Mouse (Mus musculus): ENCODE results near the gene Rai14. TPM values are rescaled to one million over a fixed set of nuclear protein-coding genes. Genes with fewer than 3 reads are reported as not detected.
"Not testable (repeated sequence)": the region's sequence is repeated elsewhere in the genome, so short reads cannot be mapped to it uniquely, and the experiment has no call there.

The Rai14 gene
- polyA plus RNA-seq, 2 experiments from 2014 or later, result 0.47 to 1.2 TPM

- peak; percentile 66 for ATAC-seq
Measured at GRCm38 (mm10) chr15:10599413-10599812, 115.0 kb downstream of the Rai14 start.

GRCm38 (mm10) chr15:10598259-10599225 is 115.9 kb downstream of the Rai14 start:
- ATAC-seq, result no peak

DNA sequence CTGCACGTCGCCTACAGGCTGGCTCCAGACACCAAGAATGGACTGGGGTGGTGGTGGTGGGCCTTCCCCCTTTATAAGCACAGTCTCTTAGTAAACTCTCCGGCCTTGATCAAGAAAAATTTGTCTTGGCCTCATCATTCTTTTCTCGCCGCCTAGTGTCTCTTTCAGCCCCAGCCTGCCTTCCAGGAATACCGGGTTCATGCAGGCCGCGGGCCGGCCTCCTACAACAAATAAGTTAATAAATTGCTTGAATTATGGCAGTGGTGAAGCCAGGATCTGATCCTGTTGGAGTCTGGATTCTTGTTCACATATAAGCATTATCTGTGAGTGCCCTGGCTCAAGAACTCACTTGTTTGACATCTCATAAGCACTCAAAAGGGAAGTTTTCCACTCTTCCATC is 117.6 kb downstream of the Rai14 start:
- no peak for ATAC-seq

GRCm38 (mm10) chr15:10595408-10595807 is 119.0 kb downstream of the Rai14 start:
- ATAC-seq, result no peak

DNA sequence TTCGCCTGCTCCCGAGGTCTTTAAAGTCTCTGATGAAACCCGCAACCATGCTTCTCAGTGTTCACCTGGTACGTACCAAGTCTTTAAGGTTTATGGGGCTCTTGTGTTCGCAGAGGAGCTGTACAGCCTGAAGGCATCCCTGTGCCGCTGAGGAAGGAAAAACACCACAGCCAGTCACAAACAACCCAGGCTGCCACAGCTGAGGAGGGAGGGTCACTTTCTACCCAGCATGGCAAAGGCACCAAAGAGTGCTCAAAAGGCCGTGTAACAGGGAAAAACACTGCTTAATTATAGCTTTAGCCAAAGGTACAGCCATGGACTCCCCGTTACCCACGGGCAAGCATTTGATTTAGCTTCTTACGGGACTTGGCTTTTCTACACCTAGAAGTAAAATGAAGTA is 119.5 kb downstream of the Rai14 start:
- ATAC-seq, result no peak

- ATAC-seq, result no peak
Measured at GRCm38 (mm10) chr15:10593094-10593493, 121.3 kb downstream of the Rai14 start.

GRCm38 (mm10) chr15:10586565-10586964 is 127.9 kb downstream of the Rai14 start:
- no peak for ATAC-seq

DNA sequence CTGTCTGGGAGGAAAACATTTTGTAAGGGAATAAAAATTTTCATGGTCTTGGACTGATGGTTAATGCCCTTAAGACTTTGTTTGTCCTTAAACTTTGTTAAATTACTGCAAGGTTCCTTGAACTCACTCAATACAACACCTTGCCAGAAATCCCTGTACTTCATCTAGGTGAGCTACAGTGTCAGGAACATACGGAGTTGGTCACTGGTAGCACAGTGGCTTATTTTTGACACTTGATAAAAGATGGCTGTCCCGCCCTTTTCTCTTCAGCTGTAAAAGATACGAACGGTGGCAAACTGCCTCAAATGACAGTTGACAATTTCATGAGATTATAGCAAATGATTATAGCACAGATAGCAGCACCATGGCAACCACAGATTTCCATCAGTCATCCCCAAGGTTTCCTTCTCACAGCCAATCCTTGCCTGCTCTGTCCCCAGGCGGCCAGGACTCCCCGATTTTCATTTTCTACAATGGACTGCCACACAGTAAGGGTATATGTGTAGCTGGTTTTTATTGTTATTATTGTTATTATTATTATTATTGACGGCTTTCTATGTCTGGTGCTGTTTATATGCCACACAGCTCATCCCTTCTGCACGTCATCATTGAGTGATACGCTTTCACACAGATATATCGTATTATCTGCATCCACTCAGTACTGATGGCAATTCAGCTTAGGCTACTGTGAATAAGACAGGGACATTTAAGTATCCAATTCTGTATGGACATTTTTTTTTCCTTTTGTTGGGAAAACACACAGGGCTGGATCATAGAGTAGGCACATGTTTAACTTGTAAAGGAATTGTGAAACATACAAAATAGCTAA is 129.9 kb downstream of the Rai14 start:
- no peak for ATAC-seq

DNA sequence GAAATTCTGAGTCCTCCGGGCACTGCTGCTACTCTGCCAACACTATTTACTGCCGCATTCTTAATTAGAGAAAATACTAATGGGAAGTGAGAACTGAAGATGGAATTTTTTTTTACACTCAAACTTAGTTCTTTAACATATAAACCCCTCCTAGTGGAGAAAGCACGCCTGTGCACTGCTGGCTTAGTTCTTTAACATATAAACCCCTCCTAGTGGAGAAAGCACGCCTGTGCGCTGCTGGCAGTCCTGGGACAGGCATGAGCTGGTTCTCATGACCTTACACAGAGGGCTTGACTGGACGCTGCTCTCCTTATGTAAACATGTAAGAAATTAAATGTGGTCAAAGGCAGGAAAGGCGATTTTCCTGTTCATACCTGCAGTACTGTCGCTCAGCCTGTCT is 131.0 kb downstream of the Rai14 start:
- ATAC-seq, result peak; percentile 75

- no peak for ATAC-seq
Measured at GRCm38 (mm10) chr15:10579159-10579558, 135.3 kb downstream of the Rai14 start.

GRCm38 (mm10) chr15:10566486-10566885 is 147.9 kb downstream of the Rai14 start:
- ATAC-seq, result no peak

- no peak for ATAC-seq
Measured at GRCm38 (mm10) chr15:10564201-10564600, 150.2 kb downstream of the Rai14 start.

DNA sequence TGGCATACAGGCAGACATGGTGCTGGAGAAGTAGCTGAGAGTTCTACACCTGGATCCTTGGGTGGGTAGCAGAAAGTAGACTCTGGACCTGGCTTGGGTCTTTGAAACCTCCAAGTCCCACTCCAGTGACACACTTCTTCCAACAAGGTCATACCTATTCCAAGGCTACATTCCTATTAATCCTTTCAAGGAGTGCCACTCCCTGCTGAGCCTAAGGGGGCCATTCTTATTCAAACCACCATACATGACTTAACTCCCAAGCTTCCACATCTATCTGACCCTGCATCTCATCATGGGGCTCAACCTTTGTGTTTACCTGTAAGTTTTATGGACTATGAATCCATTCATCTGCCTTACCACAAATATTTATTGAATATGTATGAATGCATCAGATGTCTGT is 152.1 kb downstream of the Rai14 start:
- no peak for ATAC-seq

- no peak for ATAC-seq
Measured at GRCm38 (mm10) chr15:10560005-10560404, 154.4 kb downstream of the Rai14 start.

DNA sequence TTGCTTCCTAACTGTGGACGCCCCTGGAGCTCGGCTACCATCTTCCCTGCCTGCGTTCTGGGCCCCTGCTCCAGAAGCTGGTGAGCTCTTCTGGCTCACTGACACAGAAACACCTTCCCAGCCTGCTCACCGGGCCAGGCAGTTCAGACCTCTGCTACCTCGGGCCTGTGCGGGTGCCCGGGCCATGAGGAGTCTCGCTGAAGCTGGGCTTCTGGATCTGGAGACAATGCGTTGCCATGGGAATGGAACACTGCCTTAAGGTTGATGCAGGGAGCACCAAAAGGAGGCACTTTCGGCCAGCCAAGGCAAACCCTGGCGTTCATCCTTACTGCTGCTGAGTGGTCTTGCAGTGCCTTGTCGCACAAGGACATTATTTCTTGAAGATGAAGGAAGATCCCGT is 156.0 kb downstream of the Rai14 start, which contains the start of gene Ttc23l:
Gene Ttc23l (minus strand): TSS at position 204 of the 400 bp plus-strand sequence.
- no peak for ATAC-seq

- ATAC-seq, result no peak
Measured at GRCm38 (mm10) chr15:10554336-10554735, 160.1 kb downstream of the Rai14 start.

DNA sequence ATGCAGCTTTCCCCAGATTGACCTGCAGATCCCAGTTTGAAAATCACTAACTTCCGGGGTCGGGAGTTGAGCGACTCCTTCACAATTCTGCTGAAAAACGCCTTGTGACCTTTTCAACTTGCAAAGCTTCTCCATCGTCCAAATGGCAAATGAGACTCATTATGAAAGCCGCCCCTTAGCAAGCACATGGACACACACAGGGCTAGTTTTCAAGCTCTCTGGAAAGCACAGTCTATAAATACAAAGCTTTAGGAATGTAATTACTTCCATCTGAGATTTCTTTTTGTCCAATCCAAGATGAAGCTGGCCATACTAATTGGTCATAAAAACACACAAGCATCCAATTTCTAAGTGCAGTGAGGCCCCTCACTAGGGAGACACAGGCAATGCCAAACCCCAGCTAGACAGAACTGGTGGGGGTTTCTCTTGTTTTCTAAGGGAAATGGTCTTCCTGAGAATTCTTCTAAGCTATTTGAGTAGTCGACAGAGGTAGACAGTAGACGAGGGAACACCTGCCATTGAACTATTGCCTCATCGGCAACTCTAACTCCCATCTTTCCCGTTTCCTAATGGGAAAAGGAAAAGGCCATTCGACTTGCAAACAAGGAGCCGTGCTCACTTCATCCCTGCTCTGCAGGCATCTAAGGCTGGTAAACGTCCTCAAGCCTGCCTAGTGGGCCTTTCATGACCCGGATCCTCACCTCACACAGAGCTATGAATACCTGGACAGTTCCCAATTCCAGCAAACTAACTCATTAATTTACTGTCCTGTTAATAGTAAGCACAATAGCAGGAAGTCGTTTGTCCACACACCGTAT is 173.9 kb downstream of the Rai14 start:
- ATAC-seq, result no peak

DNA sequence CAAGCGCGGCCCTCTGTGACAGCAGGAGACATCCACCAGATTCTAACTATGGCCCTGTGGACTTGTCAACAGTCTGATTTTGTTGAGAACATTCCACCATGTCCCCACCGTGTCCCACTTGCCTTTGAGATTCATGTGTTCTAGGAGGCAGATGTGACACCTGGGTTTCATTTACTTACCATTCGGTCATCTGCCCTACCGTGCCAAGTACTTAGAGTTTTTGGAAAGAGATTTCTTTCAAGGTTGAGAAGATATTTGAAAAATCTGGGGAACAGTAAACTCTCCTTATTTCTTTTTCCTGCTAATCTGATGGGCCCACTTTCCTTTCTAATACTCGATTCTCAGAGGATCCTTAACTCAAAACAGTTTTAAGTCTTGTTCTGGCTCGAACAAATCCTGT is 178.5 kb downstream of the Rai14 start:
- ATAC-seq, result no peak

GRCm38 (mm10) chr15:10534591-10534990 is 179.8 kb downstream of the Rai14 start:
- ATAC-seq, result no peak

DNA sequence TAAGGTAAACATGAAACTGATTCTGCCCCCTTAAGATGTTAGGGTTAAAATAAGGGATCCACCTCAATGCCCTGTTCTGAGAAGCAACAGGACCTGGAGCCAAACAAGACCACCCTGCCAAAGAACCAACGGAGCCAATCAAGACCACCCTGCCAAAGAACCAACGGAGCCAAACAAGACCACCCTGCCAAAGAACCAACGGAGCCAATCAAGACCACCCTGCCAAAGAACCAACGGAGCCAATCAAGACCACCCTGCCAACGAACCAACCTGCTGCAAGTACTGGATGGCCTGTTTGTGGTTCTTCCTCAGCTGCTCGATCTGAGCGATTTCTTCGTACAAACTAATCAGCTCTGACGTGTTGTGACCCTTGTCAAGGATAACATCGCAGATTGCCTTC is 181.1 kb downstream of the Rai14 start:
- not testable (repeated sequence) for ATAC-seq

GRCm38 (mm10) chr15:10531352-10531751 is 183.1 kb downstream of the Rai14 start:
- ATAC-seq, result no peak

DNA sequence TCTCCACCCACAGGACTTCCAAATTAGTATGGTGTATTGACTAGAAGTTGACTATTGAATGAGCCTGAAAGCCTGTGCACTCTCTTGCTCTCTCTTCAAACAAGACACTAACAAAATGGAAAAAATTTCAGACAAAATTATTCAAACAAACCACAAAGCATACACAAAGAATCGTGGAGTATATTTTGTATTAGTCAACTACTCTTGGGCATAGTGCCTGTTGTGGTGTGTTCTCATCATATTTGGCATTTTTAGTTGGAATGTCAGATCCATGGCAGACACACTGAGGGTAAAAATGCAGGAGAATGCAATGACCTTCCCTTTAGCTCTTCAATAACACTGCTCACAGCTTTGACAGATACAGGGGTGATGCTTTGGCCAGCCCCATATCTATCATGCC is 188.5 kb downstream of the Rai14 start:
- ATAC-seq, result no peak

All from CD4-positive, CD25-positive, alpha-beta regulatory T cell, adult 4 months (primary cell).